ENCODE assay signal across 8 mouse cellular contexts in the genomic region with DNA sequence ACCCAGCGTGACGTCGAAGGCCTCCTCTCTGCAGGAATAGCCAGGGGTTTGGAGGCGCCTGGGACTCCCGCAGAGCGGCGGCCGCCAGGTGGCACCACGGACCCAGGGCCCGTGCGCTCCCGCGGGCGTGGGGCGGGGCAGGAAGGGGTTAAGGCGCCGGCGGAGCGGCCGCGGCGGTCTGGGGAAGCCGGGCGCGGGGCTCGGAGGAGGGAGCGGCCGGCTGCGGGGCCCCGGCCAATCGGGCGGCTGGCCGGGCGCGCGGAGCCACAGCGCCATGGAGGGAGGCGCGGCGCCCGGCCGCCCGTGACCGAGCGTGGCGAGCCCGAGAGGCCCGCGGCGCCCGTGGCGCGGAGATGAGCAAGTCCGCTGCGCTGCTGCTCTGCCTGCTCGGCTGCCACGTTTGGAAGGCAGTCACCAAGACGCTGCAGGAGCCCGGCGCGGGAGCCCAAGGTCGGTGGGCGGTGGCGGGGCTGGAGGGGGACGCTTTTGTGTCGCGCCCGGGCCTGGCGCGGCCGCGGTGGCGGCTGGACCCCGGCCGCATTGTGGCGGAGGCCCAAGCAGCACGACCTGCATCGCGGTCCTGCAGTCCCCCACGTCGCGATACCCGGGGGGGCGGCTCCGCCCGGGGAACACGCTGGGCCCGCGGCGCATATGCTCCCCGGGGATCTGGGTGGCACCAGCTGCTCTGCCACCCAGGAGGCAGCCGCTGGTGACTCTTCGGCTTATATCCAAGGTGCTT. TPM values are rescaled to one million over a fixed set of nuclear protein-coding genes. Genes with fewer than 3 reads are reported as not detected.
DNase-seq lines count a peak whose midpoint lies in the region; ATAC-seq and TF ChIP-seq lines count a peak whose summit lies in the region.

No protein-coding gene starts in this region.

- H3K9ac ChIP-seq in hindbrain, embryonic 12.5 days: peak overlapping the region; percentile 95
- peak overlapping the region; percentile 59 for H3K9ac ChIP-seq in lung, postnatal 0 days (replicated peaks; ENCODE audit: low read depth)

- no peaks in the 10 kb centered on the region for H3K9me3 ChIP-seq in hindbrain, embryonic 12.5 days (replicated peaks)
- no peaks in the 10 kb centered on the region for H3K9me3 ChIP-seq in lung, postnatal 0 days (ENCODE audit: low read length)

- peaks cover 16% of the 10 kb centered on the region for H3K4me1 ChIP-seq in hindbrain, embryonic 12.5 days
- no peaks in the 10 kb centered on the region; the same call in 1 of the 2 replicates for H3K4me1 ChIP-seq in lung, postnatal 0 days (ENCODE audit: insufficient read depth, low read depth, low read length)

- peak overlapping the region; percentile 63 for H3K4me2 ChIP-seq in hindbrain, embryonic 12.5 days (replicated peaks)
- H3K4me2 ChIP-seq in lung, postnatal 0 days (replicated peaks; ENCODE audit: low read depth, low read length): peak overlapping the region; percentile 77

- no peaks in the 10 kb centered on the region for H3K36me3 ChIP-seq in hindbrain, embryonic 12.5 days
- H3K36me3 ChIP-seq in lung, postnatal 0 days (ENCODE audit: insufficient read depth, low read length): no peaks in the 10 kb centered on the region

- WGBS in hindbrain, embryonic 12.5 days: under 1% methylated on average over 81 of the region's 93 CpGs
- 0% methylated on average over 58 of the region's 93 CpGs for WGBS in lung, postnatal 0 days

- H3K27ac ChIP-seq in hindbrain, embryonic 12.5 days: peak overlapping the region; percentile 96
- peak overlapping the region; percentile 79 for H3K27ac ChIP-seq in lung, postnatal 0 days (ENCODE audit: low read length)

- ATAC-seq in hindbrain, embryonic 12.5 days (ENCODE audit: low FRiP score): peak; percentile 94
- peak; percentile 94 for ATAC-seq in lung, postnatal 0 days

- H3K4me3 ChIP-seq in hindbrain, embryonic 12.5 days: peak overlapping the region; percentile 92
- peak overlapping the region; percentile 87 for H3K4me3 ChIP-seq in lung, postnatal 0 days (ENCODE audit: low read depth, low read length)

- peak; percentile 93 for DNase-seq in Muller cell, postnatal 12 days (ENCODE audit: inconsistent ontology term)
- peak; percentile 85 for DNase-seq in cerebellum, adult 9-11 months
- DNase-seq in frontal cortex, postnatal 14 days (ENCODE audit: low spot score in 2 of 2): peak; percentile 73 to 85
- peak; percentile 89 to 90 for DNase-seq in layer of hippocampus, postnatal 14 days (ENCODE audit: low spot score in 2 of 2)
- peak; percentile 89 for DNase-seq in lung, postnatal 0 days (ENCODE audit: low spot score)
- peak; percentile 92 for DNase-seq in retina, postnatal 1 day
- DNase-seq in urinary bladder, adult 2 months (ENCODE audit: low spot score): peak; percentile 86

- no peak for TF ChIP-seq EP300 in lung, postnatal 0 days (IDR thresholded peaks at IDR 0.05)

- TF ChIP-seq CTCF in lung, postnatal 0 days (IDR thresholded peaks at IDR 0.05): peak; percentile 84

- H3K27me3 ChIP-seq in hindbrain, embryonic 12.5 days: no peaks in the 10 kb centered on the region
- H3K27me3 ChIP-seq in lung, postnatal 0 days (replicated peaks; ENCODE audit: insufficient read depth, low read length): no peaks in the 10 kb centered on the region

RNA-seq across cellular contexts. Expression of gene Fam171a1, which starts 4.3 kb away (rescaled TPM):
- polyA plus RNA-seq in hindbrain, embryonic 12.5 days (2016; fragmentation: Nextera tagmentation; extraction: Ambion mirVana): 56.2 and 57.0 TPM in 2 replicates
- 10 to 100 TPM; 62.1 to 65.9 TPM for total RNA-seq in layer of hippocampus, postnatal 14 days (2021)
- 39.6 and 44.7 TPM in 2 replicates for polyA plus RNA-seq in lung, postnatal 0 days (2015; fragmentation: Nextera tagmentation; extraction: Ambion mirVana)
- polyA plus RNA-seq in urinary bladder, adult 2 months (2012; rRNA removed): 17.2 and 21.2 TPM in 2 replicates

Comparison
In these comparisons a context has a peak if more than half of its experiments do, and no peak if none do; other contexts are left out.
1. Peak in every context shown above with its lines: DNase-seq, ATAC-seq, H3K4me3 ChIP-seq and H3K27ac ChIP-seq.